Mouse (Mus musculus) midbrain, embryonic 12.5 days (tissue): ENCODE data around the gene Psat1. TPM values are rescaled to one million over a fixed set of nuclear protein-coding genes. Genes with fewer than 3 reads are reported as not detected.

ENCODE experiments used
- ATAC-seq: fragments of 200-750 bp; cut with Nextera tagmentation; 2 replicates; pipeline ENCODE4 v1.8.0; 2017; ENCODE audit warnings: low read depth, moderate TSS enrichment, moderate library complexity; ENCODE audit not compliant: low FRiP score
- H3K27ac ChIP-seq: fragments of 300-500 bp; sonication (generic); replicated peaks from 2 replicates; pipeline ENCODE4 v1.5.1; 2016; ENCODE audit warnings: mild to moderate bottlenecking
- H3K27me3 ChIP-seq: fragments of 300-500 bp; sonication (generic); 2 replicates; pipeline ENCODE4 v1.6.1; 2016; ENCODE audit warnings: mild to moderate bottlenecking
- H3K36me3 ChIP-seq: fragments of 300-500 bp; sonication (generic); 2 replicates; pipeline ENCODE4 v1.6.1; 2016
- H3K4me1 ChIP-seq: fragments of 300-500 bp; sonication (generic); 2 replicates; pipeline ENCODE4 v1.6.1; 2016
- H3K4me2 ChIP-seq: fragments of 300-500 bp; sonication (generic); replicated peaks from 2 replicates; pipeline ENCODE4 v1.6.1; 2016; ENCODE audit warnings: mild to moderate bottlenecking, moderate library complexity
- H3K4me3 ChIP-seq: fragments of 300-500 bp; sonication (generic); 2 replicates; pipeline ENCODE4 v1.5.1; 2016; ENCODE audit warnings: mild to moderate bottlenecking
- H3K9ac ChIP-seq: fragments of 300-500 bp; sonication (generic); replicated peaks from 2 replicates; pipeline ENCODE4 v1.6.1; 2016; ENCODE audit warnings: mild to moderate bottlenecking, moderate library complexity
- H3K9me3 ChIP-seq: fragments of 300-500 bp; sonication (generic); 2 replicates; pipeline ENCODE4 v1.6.1; 2016; ENCODE audit warnings: mild to moderate bottlenecking
- WGBS: fragments of 180-500 bp; shearing (Covaris S2); methylation state at CpG from one replicate; pipeline ENCODE4 v1.1.7; 2016; 5-methylcytosine and 5-hydroxymethylcytosine counted together
- polyA plus RNA-seq: library from polyadenylated mRNA; unstranded; fragments of >200 nt; fragmentation: Nextera tagmentation; extraction: Ambion mirVana; gene quantifications from 2 replicates; pipeline ENCODE4 v1.2.1, GENCODE M21; 2016

Psat1 gene
- polyA plus RNA-seq, 1 experiment from 2014 or later = 120 TPM

DNA sequence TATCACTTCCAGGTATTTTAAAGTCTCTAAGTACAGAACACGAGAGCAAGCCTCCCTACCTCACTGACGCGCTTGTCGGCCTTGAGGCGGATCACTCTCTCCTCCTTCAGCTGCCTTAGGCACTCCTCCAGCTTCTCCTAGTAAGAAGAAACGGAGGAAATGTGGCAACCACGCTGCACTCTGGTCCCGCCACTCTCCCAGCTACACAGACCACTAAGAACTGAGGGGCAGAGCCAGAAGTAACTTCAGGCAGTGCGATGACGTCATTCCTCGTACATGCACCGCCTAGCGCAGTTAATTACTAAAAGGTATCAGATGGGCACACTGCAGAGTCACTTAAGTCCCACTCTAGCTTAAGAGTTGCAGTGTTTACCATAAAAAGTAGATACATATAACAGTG is 15.2 kb upstream of the Psat1 start:
- 88% methylated on average over 13 of the region's 13 CpGs for WGBS
- H3K9me3 ChIP-seq = no peaks in the 10 kb centered on the region
- no peak for ATAC-seq
- no peak overlapping the region for H3K4me3 ChIP-seq
- peaks cover 64% of the 10 kb centered on the region for H3K36me3 ChIP-seq
- H3K9ac ChIP-seq = no peak overlapping the region
- no peak overlapping the region for H3K4me2 ChIP-seq
- no peaks in the 10 kb centered on the region for H3K4me1 ChIP-seq
- no peaks in the 10 kb centered on the region for H3K27me3 ChIP-seq
- H3K27ac ChIP-seq = no peak overlapping the region

DNA sequence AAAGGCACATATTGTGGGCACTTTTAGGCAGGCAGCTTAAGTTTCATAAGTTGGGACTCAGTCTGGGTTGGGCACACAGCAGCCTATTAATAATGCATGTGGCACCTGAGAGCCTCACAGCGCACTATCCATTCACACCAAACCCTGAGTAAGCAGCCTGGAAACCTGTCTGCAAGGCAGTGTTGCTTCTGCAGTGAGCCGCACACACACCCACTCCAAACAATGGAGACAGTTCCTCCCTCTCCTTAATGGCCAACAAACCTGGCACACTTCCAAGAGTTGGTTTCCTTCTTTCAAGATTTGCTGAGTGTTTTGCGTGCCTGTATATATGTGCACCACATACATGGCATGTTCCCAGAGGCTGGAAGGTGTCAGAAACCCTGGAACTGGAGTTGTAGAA is 3.1 kb upstream of the Psat1 start:
- Histone ChIP-seq H3K4me2 (no peak overlapping the region), H3K36me3 (peaks cover 12% of the 10 kb centered on the region), H3K9me3 (no peaks in the 10 kb centered on the region), H3K27ac (no peak overlapping the region), H3K27me3 (no peaks in the 10 kb centered on the region), H3K4me1 (no peaks in the 10 kb centered on the region), H3K9ac (no peak overlapping the region), H3K4me3 (no peak overlapping the region)
- ATAC-seq = no peak
- WGBS = 82% methylated on average over 3 of the region's 3 CpGs

DNA sequence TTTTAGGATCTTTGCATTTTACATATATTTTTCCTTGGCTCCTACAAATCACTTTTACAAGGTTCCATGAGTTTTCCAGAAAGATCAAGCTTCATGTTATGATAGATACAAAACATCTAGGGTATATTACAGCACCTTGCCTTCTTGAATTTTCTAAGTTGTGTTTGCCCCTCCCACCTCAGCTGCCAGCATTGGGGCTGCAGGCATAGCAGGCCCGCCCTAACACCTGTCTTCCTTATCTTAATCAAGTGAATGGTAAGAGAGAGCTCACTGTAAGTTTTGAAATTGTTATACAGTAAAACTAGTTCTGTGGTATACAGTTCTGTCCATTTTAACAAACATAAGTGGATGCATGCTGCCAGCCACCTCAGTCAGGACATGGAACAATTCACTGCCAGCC is 1.7 kb upstream of the Psat1 start:
- Histone ChIP-seq H3K36me3 (0 out of 2 replicates have a peak, but pooled peaks cover 5% of the 10 kb centered on the region), H3K4me2 (no peak overlapping the region), H3K27me3 (no peaks in the 10 kb centered on the region), H3K4me1 (no peaks in the 10 kb centered on the region), H3K4me3 (no peak overlapping the region), H3K27ac (no peak overlapping the region), H3K9me3 (no peaks in the 10 kb centered on the region), H3K9ac (no peak overlapping the region)
- WGBS = 94% methylated on average over 1 of the region's 1 CpGs
- ATAC-seq = no peak

DNA sequence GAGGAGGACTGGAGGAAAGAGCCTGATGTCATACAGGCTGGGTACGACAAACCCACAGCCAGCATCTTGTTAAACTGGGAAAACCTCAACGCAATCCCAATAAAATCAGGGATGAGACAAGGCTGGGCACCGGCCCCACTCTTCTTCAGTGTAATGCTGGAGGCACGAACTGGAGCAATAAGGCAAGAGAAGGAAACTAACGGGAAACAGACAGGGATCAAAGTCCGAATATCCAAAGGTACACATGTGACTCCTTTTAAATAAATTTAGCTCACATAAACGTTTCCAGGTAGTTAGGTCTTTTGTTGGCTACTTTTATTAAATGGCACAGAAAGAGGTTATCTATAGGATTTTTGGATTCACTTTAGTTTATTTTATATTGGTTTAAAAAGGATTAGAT is 1.3 kb upstream of the Psat1 start:
- 90% methylated on average over 7 of the region's 7 CpGs for WGBS
- no peak for ATAC-seq

DNA sequence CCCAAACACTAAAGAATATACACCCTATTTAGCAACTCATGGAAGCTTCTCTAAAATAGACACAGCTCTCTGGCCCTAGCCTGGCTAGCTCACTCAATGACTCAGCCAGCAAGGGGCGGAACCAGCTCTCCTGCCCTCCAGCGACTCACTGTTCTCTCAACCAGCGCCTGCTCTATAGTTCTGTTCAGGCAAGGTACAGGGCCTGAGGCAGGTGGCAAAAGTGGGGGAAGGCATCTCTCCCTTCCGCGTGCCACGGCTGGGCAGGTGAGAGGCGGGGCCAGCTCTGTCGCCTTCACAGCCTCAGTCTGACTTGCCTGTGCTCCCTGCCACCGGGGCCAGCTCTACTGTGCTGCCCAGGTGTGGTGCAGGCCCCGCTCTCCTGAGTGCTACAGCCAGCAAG is 474 bp downstream of the Psat1 start:
- H3K36me3 ChIP-seq = no peaks in the 10 kb centered on the region
- H3K4me2 ChIP-seq = no peak overlapping the region
- ATAC-seq = no peak
- no peak overlapping the region for H3K27ac ChIP-seq
- no peak overlapping the region for H3K4me3 ChIP-seq
- H3K27me3 ChIP-seq = no peaks in the 10 kb centered on the region
- H3K4me1 ChIP-seq = peaks cover 3% of the 10 kb centered on the region; the same call in 1 of the 2 replicates
- H3K9ac ChIP-seq = no peak overlapping the region
- no peaks in the 10 kb centered on the region for H3K9me3 ChIP-seq
- 76% methylated on average over 10 of the region's 10 CpGs for WGBS

More for the DNA sequence above, 1.3 kb upstream of the Psat1 start:
- no peaks in the 10 kb centered on the region for H3K4me1 ChIP-seq
- no peaks in the 10 kb centered on the region for H3K9me3 ChIP-seq
- H3K4me2 ChIP-seq = no peak overlapping the region
- no peaks in the 10 kb centered on the region for H3K27me3 ChIP-seq
- H3K9ac ChIP-seq = no peak overlapping the region
- no peak overlapping the region for H3K27ac ChIP-seq
- H3K4me3 ChIP-seq = no peak overlapping the region
- H3K36me3 ChIP-seq = 0 out of 2 replicates have a peak, but pooled peaks cover 3% of the 10 kb centered on the region

DNA sequence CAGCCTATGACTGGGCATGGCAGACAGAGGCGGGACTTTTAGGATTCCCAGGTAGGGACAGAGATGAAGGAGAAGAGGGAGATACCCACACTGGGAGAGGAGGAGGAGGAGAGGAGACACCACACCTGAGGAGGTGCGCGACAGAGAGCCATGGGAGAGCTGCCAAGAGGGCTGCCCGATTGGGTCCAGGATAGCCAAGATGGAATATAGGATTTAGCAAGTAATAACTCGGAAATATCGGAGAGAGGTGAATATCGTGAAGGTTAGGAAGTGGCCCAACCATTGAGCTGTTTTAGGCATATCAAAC is 4.1 kb downstream of the Psat1 start:
- Histone ChIP-seq H3K4me3 (no peak overlapping the region), H3K9me3 (no peaks in the 10 kb centered on the region), H3K4me2 (no peak overlapping the region), H3K9ac (no peak overlapping the region), H3K36me3 (no peaks in the 10 kb centered on the region), H3K27me3 (peaks cover 7% of the 10 kb centered on the region; the same call in 1 of the 2 replicates), H3K27ac (no peak overlapping the region), H3K4me1 (peaks cover 3% of the 10 kb centered on the region; the same call in 1 of the 2 replicates)
- WGBS = 70% methylated on average over 7 of the region's 7 CpGs
- ATAC-seq = no peak; the same call in 1 of the 2 replicates

DNA sequence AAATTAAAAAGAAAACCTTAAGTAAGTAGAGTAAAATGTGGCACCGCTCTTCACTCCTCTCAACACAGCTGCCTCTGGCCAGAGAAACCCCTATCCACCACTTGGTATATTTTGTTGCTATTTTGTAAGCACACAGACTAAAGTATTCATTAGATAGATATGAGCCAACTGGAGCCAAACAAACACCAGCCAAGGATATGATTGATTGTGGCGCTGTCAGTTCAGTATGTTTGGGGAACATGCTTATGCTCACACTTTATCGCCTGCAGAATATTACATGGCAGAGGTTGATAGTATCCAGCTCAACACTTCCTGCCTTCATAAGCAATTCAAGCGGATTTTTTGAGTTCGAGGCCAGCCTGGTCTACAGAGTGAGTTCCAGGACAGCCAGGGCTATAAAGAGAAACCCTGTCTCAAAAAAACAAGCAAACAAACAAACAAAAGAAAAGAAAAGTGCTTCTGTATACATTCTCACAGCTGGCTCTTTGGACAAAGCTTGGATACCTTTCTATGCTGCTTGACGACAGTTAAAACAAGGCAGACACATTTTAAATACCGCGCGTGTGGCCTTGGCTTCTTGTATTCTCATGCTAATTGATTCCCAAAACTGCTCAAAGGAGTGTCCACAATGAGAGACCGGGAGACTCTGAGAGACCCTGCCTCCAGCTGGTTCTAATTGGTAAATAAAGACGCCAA is 4.6 kb downstream of the Psat1 start:
- Histone ChIP-seq H3K9me3 (no peaks in the 10 kb centered on the region), H3K4me1 (peaks cover 3% of the 10 kb centered on the region; the same call in 1 of the 2 replicates), H3K4me2 (no peak overlapping the region), H3K9ac (no peak overlapping the region), H3K36me3 (no peaks in the 10 kb centered on the region), H3K27ac (no peak overlapping the region), H3K4me3 (no peak overlapping the region), H3K27me3 (peaks cover 7% of the 10 kb centered on the region; the same call in 1 of the 2 replicates)
- ATAC-seq = no peak
- WGBS = 47% methylated on average over 11 of the region's 11 CpGs

DNA sequence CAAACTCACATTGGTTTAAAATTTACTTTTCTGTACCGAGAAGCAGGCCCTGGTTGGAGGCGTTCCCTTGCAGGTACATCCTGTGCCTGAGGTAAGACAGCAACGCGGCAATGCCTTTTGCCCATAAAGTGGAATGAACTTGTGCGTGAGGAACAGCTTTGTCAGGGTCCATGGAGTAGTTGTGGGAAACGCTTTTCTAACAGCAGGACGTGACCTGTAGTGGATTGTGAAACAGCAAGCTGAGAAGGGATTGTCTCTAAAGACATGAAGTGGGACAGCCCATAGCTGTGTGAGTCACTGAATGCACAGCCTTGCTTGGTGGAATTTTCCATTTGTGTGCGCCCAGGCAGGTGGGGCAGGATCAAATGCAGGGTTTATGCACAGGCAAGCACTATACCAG is 5.7 kb downstream of the Psat1 start:
- 80% methylated on average over 8 of the region's 8 CpGs for WGBS

DNA sequence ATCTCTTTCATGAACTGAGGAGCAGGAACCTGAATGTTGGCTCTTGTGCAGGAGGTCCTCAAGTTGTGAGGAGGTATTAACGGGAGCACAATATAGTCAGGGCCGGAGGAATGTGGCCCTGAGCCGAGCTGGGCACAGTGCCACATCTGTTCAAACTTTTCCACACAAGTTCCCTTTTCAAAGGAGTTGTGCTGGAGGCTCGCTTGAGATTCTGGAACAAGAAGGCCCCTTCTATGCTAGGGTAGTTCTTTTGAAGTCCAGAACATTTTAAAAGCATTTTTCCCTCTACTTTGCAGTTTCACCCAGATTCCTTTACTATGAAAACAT is 21.5 kb downstream of the Psat1 start:
- Histone ChIP-seq H3K9me3 (no peaks in the 10 kb centered on the region), H3K4me3 (peak overlapping the region; percentile 66), H3K4me2 (peak overlapping the region; percentile 81), H3K27me3 (peaks cover 9% of the 10 kb centered on the region; the same call in 1 of the 2 replicates), H3K9ac (no peak overlapping the region), H3K27ac (peak overlapping the region; percentile 73), H3K36me3 (no peaks in the 10 kb centered on the region), H3K4me1 (peaks cover 30% of the 10 kb centered on the region)
- ATAC-seq = peak; percentile 38
- WGBS = 8% methylated on average over 4 of the region's 4 CpGs

More for the DNA sequence above, 5.7 kb downstream of the Psat1 start:
- Histone ChIP-seq H3K36me3 (no peaks in the 10 kb centered on the region), H3K4me1 (peaks cover 3% of the 10 kb centered on the region; the same call in 1 of the 2 replicates), H3K9me3 (no peaks in the 10 kb centered on the region), H3K27ac (no peak overlapping the region), H3K4me2 (no peak overlapping the region), H3K4me3 (no peak overlapping the region), H3K27me3 (peaks cover 7% of the 10 kb centered on the region; the same call in 1 of the 2 replicates), H3K9ac (no peak overlapping the region)
- ATAC-seq = no peak

DNA sequence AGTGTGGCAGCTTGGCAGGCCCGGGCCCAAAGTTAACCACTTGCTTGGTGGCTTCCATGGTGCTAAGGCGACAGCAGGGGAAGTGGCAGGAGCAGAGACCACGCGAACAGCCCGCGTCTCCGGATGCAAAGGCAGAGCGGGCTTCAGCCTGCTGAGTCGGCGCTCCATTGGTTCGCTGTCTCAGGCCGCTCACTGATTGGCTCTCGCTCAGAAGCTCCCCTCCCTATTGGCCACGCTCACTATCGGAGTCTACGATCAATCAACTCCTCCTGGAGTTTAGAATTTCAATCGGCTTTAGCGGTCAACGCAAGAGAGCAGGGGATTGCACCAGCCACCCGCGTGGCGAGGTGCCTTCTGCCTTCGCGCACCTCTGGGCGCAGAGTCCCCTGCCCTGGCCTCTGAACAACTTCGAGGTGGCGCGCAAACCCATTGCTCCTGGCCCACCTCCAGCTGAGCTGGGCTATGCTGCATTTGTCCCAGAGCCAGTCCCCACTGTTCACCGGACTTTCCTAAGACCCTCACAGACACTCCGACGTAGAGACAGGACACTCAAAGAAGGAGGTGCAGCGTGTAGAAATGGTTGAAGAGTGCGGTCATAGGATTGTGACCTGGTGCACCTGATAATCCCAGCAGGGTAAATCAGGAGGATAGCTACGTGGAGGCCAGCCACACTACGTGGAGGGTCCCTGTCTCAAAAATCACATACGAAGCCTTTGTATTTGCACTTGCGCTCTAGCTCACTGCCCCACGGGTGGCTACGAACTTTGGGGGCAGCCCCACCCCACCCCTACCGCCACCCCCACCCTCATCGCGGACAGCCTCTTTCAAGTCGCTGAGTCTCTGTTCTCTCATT is 22.0 kb downstream of the Psat1 start:
- H3K36me3 ChIP-seq = no peaks in the 10 kb centered on the region
- WGBS = 1% methylated on average over 43 of the region's 43 CpGs
- peak overlapping the region; percentile 81 for H3K4me2 ChIP-seq
- peak overlapping the region; percentile 71 for H3K9ac ChIP-seq
- H3K4me3 ChIP-seq = peak overlapping the region; percentile 66
- peaks cover 9% of the 10 kb centered on the region; the same call in 1 of the 2 replicates for H3K27me3 ChIP-seq
- peak overlapping the region; percentile 73 for H3K27ac ChIP-seq
- peaks cover 31% of the 10 kb centered on the region for H3K4me1 ChIP-seq
- no peaks in the 10 kb centered on the region for H3K9me3 ChIP-seq
- peak; percentile 98 for ATAC-seq

DNA sequence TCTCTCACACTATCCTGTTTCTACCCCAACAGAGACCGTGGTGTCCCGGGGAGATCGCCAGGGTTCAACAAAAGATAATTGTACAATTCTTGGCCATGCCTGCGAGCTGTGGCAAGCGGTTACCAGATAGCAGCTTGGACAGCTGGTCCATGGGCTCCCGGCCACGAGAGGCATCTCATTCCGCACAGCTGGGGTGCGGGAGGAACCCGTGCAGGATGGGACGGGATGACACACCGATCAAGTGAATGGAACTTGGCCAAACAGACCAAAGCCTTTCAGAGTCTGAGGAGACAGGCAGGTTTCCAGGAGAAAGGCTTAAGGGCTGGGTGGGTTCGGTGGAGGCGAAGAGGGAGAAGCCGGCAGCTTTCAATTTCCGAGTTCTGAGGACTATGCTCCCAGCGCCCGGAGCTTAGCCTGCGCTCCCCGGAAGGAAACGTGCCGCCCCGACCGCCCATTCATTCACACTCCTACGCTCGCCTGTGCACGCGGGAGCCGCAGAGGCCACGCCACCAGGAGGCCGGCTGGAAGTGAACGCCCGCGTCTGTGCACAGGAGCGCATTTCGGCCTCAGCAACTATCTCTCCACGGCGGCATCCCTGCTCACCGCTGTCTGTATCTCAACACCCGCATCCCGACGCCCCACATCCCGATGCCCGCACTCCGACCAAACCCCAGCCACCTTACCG is 22.8 kb downstream of the Psat1 start:
- peaks cover 9% of the 10 kb centered on the region; the same call in 1 of the 2 replicates for H3K27me3 ChIP-seq
- peak overlapping the region; percentile 81 for H3K4me2 ChIP-seq
- H3K9me3 ChIP-seq = no peaks in the 10 kb centered on the region
- H3K4me1 ChIP-seq = peaks cover 31% of the 10 kb centered on the region
- peak overlapping the region; percentile 71 for H3K9ac ChIP-seq
- peak; percentile 61 for ATAC-seq
- peak overlapping the region; percentile 66 for H3K4me3 ChIP-seq
- no peaks in the 10 kb centered on the region for H3K36me3 ChIP-seq
- under 1% methylated on average over 46 of the region's 46 CpGs for WGBS
- peak overlapping the region; percentile 73 for H3K27ac ChIP-seq

DNA sequence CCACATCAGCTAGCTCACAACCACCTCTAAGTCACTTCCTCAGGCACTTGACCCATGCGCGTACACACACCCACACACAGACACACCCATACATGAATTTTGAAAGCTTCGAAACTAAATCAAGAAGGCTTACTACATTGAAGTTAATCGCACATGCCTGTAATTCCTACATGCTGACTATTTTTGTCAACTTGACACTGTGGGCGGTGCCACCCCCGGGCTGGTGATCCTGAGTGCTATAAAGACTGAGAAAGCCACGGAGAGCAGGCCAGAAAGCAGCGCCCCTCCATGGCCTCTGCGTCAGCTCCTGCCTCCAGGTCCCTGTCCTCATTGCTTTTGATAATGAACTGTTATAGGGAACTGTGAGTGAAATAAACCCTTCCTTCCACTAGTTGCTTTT is 23.7 kb downstream of the Psat1 start:
- Histone ChIP-seq H3K9ac (peak overlapping the region; percentile 71), H3K4me2 (peak overlapping the region; percentile 81), H3K4me1 (peaks cover 31% of the 10 kb centered on the region), H3K27ac (no peak overlapping the region), H3K36me3 (peaks cover 8% of the 10 kb centered on the region), H3K4me3 (peak overlapping the region; percentile 66), H3K27me3 (peaks cover 9% of the 10 kb centered on the region; the same call in 1 of the 2 replicates), H3K9me3 (no peaks in the 10 kb centered on the region)
- 44% methylated on average over 9 of the region's 9 CpGs for WGBS
- ATAC-seq = no peak
